Mouse (Mus musculus): ENCODE data around the gene Emc1. TPM values are rescaled to one million over a fixed set of nuclear protein-coding genes. Genes with fewer than 3 reads are reported as not detected.

Emc1 gene
- polyA plus RNA-seq, 1 experiment from 2014 or later = 26.0 TPM

GRCm38 (mm10) chr4:139341556-139342233 lies 10.7 kb upstream of the Emc1 start:
- 86% methylated on average over 7 of the region's 7 CpGs for WGBS
- Histone ChIP-seq H3K4me3 (ENCODE audit: low read depth, low read length) (no peak overlapping the region), H3K27ac (ENCODE audit: low read depth, low read length) (no peak overlapping the region), H3K9me3 (ENCODE audit: control insufficient read depth, low read length) (no peaks in the 10 kb centered on the region), H3K4me1 (ENCODE audit: control insufficient read depth, insufficient read depth, low read length) (no peaks in the 10 kb centered on the region), H3K36me3 (ENCODE audit: control insufficient read depth, insufficient read depth, low read length) (no peaks in the 10 kb centered on the region), H3K27me3 (ENCODE audit: control insufficient read depth, insufficient read depth, low read length) (no peaks in the 10 kb centered on the region), H3K9ac (ENCODE audit: low read length) (no peak overlapping the region), H3K4me2 (ENCODE audit: low read depth) (no peak overlapping the region)
- ATAC-seq (ENCODE audit: insufficient read depth, low FRiP score, low TSS enrichment) (no peak), DNase-seq (ENCODE audit: low spot score) (no peak)

GRCm38 (mm10) chr4:139343718-139344117 lies 8.7 kb upstream of the Emc1 start:
- ATAC-seq (ENCODE audit: insufficient read depth, low FRiP score, low TSS enrichment) (no peak), DNase-seq (ENCODE audit: low spot score) (no peak)
- no peak overlapping the region for H3K27ac ChIP-seq (ENCODE audit: low read depth, low read length)
- H3K4me3 ChIP-seq (ENCODE audit: low read depth, low read length) = no peak overlapping the region
- H3K9ac ChIP-seq (ENCODE audit: low read length) = no peak overlapping the region
- 86% methylated on average over 5 of the region's 5 CpGs for WGBS
- H3K4me1 ChIP-seq (ENCODE audit: control insufficient read depth, insufficient read depth, low read length) = no peaks in the 10 kb centered on the region
- H3K27me3 ChIP-seq (ENCODE audit: control insufficient read depth, insufficient read depth, low read length) = no peaks in the 10 kb centered on the region
- no peaks in the 10 kb centered on the region for H3K9me3 ChIP-seq (ENCODE audit: control insufficient read depth, low read length)
- H3K36me3 ChIP-seq (ENCODE audit: control insufficient read depth, insufficient read depth, low read length) = peaks cover 5% of the 10 kb centered on the region
- no peak overlapping the region for H3K4me2 ChIP-seq (ENCODE audit: low read depth)

GRCm38 (mm10) chr4:139345416-139346019 lies 6.9 kb upstream of the Emc1 start:
- H3K4me1 ChIP-seq (ENCODE audit: control insufficient read depth, insufficient read depth, low read length) = peaks cover 1% of the 10 kb centered on the region
- H3K27ac ChIP-seq (ENCODE audit: low read depth, low read length) = no peak overlapping the region
- ATAC-seq (ENCODE audit: insufficient read depth, low FRiP score, low TSS enrichment) (no peak), DNase-seq (ENCODE audit: low spot score) (no peak)
- no peaks in the 10 kb centered on the region for H3K9me3 ChIP-seq (ENCODE audit: control insufficient read depth, low read length)
- no peak overlapping the region for H3K4me2 ChIP-seq (ENCODE audit: low read depth)
- no peak overlapping the region for H3K9ac ChIP-seq (ENCODE audit: low read length)
- 77% methylated on average over 23 of the region's 23 CpGs for WGBS
- H3K36me3 ChIP-seq (ENCODE audit: control insufficient read depth, insufficient read depth, low read length) = peaks cover 11% of the 10 kb centered on the region
- no peaks in the 10 kb centered on the region for H3K27me3 ChIP-seq (ENCODE audit: control insufficient read depth, insufficient read depth, low read length)
- no peak overlapping the region for H3K4me3 ChIP-seq (ENCODE audit: low read depth, low read length)

GRCm38 (mm10) chr4:139352832-139353231 lies 445 bp downstream of the Emc1 start:
- Histone ChIP-seq H3K27me3 (ENCODE audit: control insufficient read depth, insufficient read depth, low read length) (no peaks in the 10 kb centered on the region), H3K4me1 (ENCODE audit: control insufficient read depth, insufficient read depth, low read length) (peaks cover 17% of the 10 kb centered on the region), H3K9ac (ENCODE audit: low read length) (peak overlapping the region; percentile 92), H3K4me2 (ENCODE audit: low read depth) (peak overlapping the region; percentile 97), H3K9me3 (ENCODE audit: control insufficient read depth, low read length) (no peaks in the 10 kb centered on the region), H3K4me3 (ENCODE audit: low read depth, low read length) (peak overlapping the region; percentile 76), H3K27ac (ENCODE audit: low read depth, low read length) (peak overlapping the region; percentile 97), H3K36me3 (ENCODE audit: control insufficient read depth, insufficient read depth, low read length) (peaks cover 23% of the 10 kb centered on the region)
- ATAC-seq (ENCODE audit: insufficient read depth, low FRiP score, low TSS enrichment) = peak; percentile 45
- under 1% methylated on average over 7 of the region's 7 CpGs for WGBS
- no peak for DNase-seq (ENCODE audit: low spot score)

- Histone ChIP-seq H3K4me1 (ENCODE audit: control insufficient read depth, insufficient read depth, low read length) (peaks cover 5% of the 10 kb centered on the region; the same call in 1 of the 2 replicates), H3K27ac (ENCODE audit: low read depth, low read length) (no peak overlapping the region), H3K27me3 (ENCODE audit: control insufficient read depth, insufficient read depth, low read length) (no peaks in the 10 kb centered on the region), H3K36me3 (ENCODE audit: control insufficient read depth, insufficient read depth, low read length) (peaks cover 21% of the 10 kb centered on the region), H3K4me2 (ENCODE audit: low read depth) (no peak overlapping the region), H3K9me3 (ENCODE audit: control insufficient read depth, low read length) (no peaks in the 10 kb centered on the region), H3K9ac (ENCODE audit: low read length) (no peak overlapping the region), H3K4me3 (ENCODE audit: low read depth, low read length) (no peak overlapping the region)
- ATAC-seq (ENCODE audit: insufficient read depth, low FRiP score, low TSS enrichment) (no peak), DNase-seq (ENCODE audit: low spot score) (no peak)
- WGBS = 95% methylated on average over 3 of the region's 3 CpGs
Observed at GRCm38 (mm10) chr4:139357211-139357610, 4.8 kb downstream of the Emc1 start.

- Histone ChIP-seq H3K36me3 (ENCODE audit: control insufficient read depth, insufficient read depth, low read length) (peaks cover 31% of the 10 kb centered on the region), H3K4me3 (ENCODE audit: low read depth, low read length) (no peak overlapping the region), H3K9ac (ENCODE audit: low read length) (no peak overlapping the region), H3K9me3 (ENCODE audit: control insufficient read depth, low read length) (no peaks in the 10 kb centered on the region), H3K27ac (ENCODE audit: low read depth, low read length) (no peak overlapping the region), H3K4me1 (ENCODE audit: control insufficient read depth, insufficient read depth, low read length) (no peaks in the 10 kb centered on the region), H3K27me3 (ENCODE audit: control insufficient read depth, insufficient read depth, low read length) (no peaks in the 10 kb centered on the region), H3K4me2 (ENCODE audit: low read depth) (no peak overlapping the region)
- no peak for ATAC-seq (ENCODE audit: insufficient read depth, low FRiP score, low TSS enrichment)
- WGBS = 91% methylated on average over 11 of the region's 11 CpGs
- DNase-seq (ENCODE audit: low spot score) = no peak
Observed at GRCm38 (mm10) chr4:139360761-139361548, 8.6 kb downstream of the Emc1 start.

GRCm38 (mm10) chr4:139367336-139367735 lies 14.9 kb downstream of the Emc1 start:
- 93% methylated on average over 3 of the region's 3 CpGs for WGBS
- H3K27ac ChIP-seq (ENCODE audit: low read depth, low read length) = no peak overlapping the region
- no peaks in the 10 kb centered on the region for H3K4me1 ChIP-seq (ENCODE audit: control insufficient read depth, insufficient read depth, low read length)
- H3K36me3 ChIP-seq (ENCODE audit: control insufficient read depth, insufficient read depth, low read length) = peaks cover 32% of the 10 kb centered on the region
- no peaks in the 10 kb centered on the region for H3K9me3 ChIP-seq (ENCODE audit: control insufficient read depth, low read length)
- no peak overlapping the region for H3K4me3 ChIP-seq (ENCODE audit: low read depth, low read length)
- no peaks in the 10 kb centered on the region for H3K27me3 ChIP-seq (ENCODE audit: control insufficient read depth, insufficient read depth, low read length)
- ATAC-seq (ENCODE audit: insufficient read depth, low FRiP score, low TSS enrichment) (no peak), DNase-seq (ENCODE audit: low spot score) (no peak)
- H3K4me2 ChIP-seq (ENCODE audit: low read depth) = no peak overlapping the region
- H3K9ac ChIP-seq (ENCODE audit: low read length) = no peak overlapping the region

GRCm38 (mm10) chr4:139368038-139368437 lies 15.7 kb downstream of the Emc1 start:
- ATAC-seq (ENCODE audit: insufficient read depth, low FRiP score, low TSS enrichment) (no peak), DNase-seq (ENCODE audit: low spot score) (no peak)
- Histone ChIP-seq H3K4me1 (ENCODE audit: control insufficient read depth, insufficient read depth, low read length) (no peaks in the 10 kb centered on the region), H3K4me3 (ENCODE audit: low read depth, low read length) (no peak overlapping the region), H3K27me3 (ENCODE audit: control insufficient read depth, insufficient read depth, low read length) (no peaks in the 10 kb centered on the region), H3K9me3 (ENCODE audit: control insufficient read depth, low read length) (no peaks in the 10 kb centered on the region), H3K27ac (ENCODE audit: low read depth, low read length) (no peak overlapping the region), H3K9ac (ENCODE audit: low read length) (no peak overlapping the region), H3K36me3 (ENCODE audit: control insufficient read depth, insufficient read depth, low read length) (peaks cover 32% of the 10 kb centered on the region), H3K4me2 (ENCODE audit: low read depth) (no peak overlapping the region)
- 92% methylated on average over 5 of the region's 5 CpGs for WGBS
